Mouse (Mus musculus) bone marrow macrophage, adult 2 months (primary cell): Measurements from ENCODE around the gene Creb5.

Source experiments
- CTCF ChIP-seq: IDR thresholded peaks from 2 replicates; pipeline ENCODE4 v1.5.1; 2012; ENCODE audit warnings: low read depth, mild to moderate bottlenecking, low read length, moderate library complexity
- POLR2A ChIP-seq: IDR thresholded peaks from 2 replicates; pipeline ENCODE4 v1.6.1; 2012; ENCODE audit warnings: mild to moderate bottlenecking, low read depth, low read length, borderline replicate concordance

GRCm38 (mm10) chr6:53319543-53320325, 32.7 kb downstream of the Creb5 start:
- TF ChIP-seq CTCF (no peak), POLR2A (no peak)
